Mouse (Mus musculus) kidney, embryonic 14.5 days (tissue): Measurements from ENCODE around the gene Heatr9. TPM values are rescaled to one million over a fixed set of nuclear protein-coding genes. Genes with fewer than 3 reads are reported as not detected.

Experiments used
- ATAC-seq: fragments of 200-750 bp; cut with Nextera tagmentation; 2 replicates; pipeline ENCODE4 v1.8.0; 2017; ENCODE audit warnings: moderate number of reproducible peaks, mild to moderate bottlenecking, moderate TSS enrichment, moderate library complexity; ENCODE audit not compliant: low FRiP score, low TSS enrichment
- H3K27ac ChIP-seq: fragments of 300-500 bp; sonication (generic); 2 replicates; pipeline ENCODE4 v1.5.1; 2014; ENCODE audit warnings: low read depth, mild to moderate bottlenecking, low read length, moderate library complexity, mixed read lengths
- H3K27me3 ChIP-seq: fragments of 300-500 bp; sonication (generic); 2 replicates; pipeline ENCODE4 v1.6.1; 2014; ENCODE audit warnings: mild to moderate bottlenecking, low read length; ENCODE audit not compliant: control insufficient read depth, insufficient read depth
- H3K36me3 ChIP-seq: fragments of 300-500 bp; sonication (generic); 2 replicates; pipeline ENCODE4 v1.6.1; 2014; ENCODE audit warnings: low read length, mixed read lengths; ENCODE audit not compliant: control insufficient read depth, insufficient read depth
- H3K4me1 ChIP-seq: fragments of 300-500 bp; sonication (generic); 2 replicates; pipeline ENCODE4 v1.6.1; 2014; ENCODE audit warnings: low read length, mixed read lengths; ENCODE audit not compliant: control insufficient read depth, insufficient read depth
- H3K4me2 ChIP-seq: fragments of 300-500 bp; sonication (generic); replicated peaks from 2 replicates; pipeline ENCODE4 v1.6.1; 2014; ENCODE audit warnings: low read depth, mild to moderate bottlenecking, low read length
- H3K4me3 ChIP-seq: fragments of 300-500 bp; sonication (generic); 2 replicates; pipeline ENCODE4 v1.5.1; 2014; ENCODE audit warnings: mild to moderate bottlenecking, low read length
- H3K9ac ChIP-seq: fragments of 300-500 bp; sonication (generic); 2 replicates; pipeline ENCODE4 v1.6.1; 2014; ENCODE audit warnings: low read depth, mild to moderate bottlenecking, low read length, moderate library complexity
- H3K9me3 ChIP-seq: fragments of 300-500 bp; sonication (generic); 2 replicates; pipeline ENCODE4 v1.6.1; 2016; ENCODE audit warnings: low read length; ENCODE audit not compliant: control insufficient read depth
- WGBS: fragments of 180-500 bp; shearing (Covaris S2); extraction: QIAGEN DNeasy Blood & Tissue Kit; methylation state at CpG from one replicate; pipeline ENCODE4 v1.1.7; 2014; 5-methylcytosine and 5-hydroxymethylcytosine counted together
- polyA plus RNA-seq: library from polyadenylated mRNA; unstranded; fragments of >200 nt; fragmentation: Nextera tagmentation; extraction: Ambion mirVana; gene quantifications from 2 replicates; pipeline ENCODE4 v1.2.1, GENCODE M21; 2014

The Heatr9 gene
- polyA plus RNA-seq = not detected in 2 replicates

DNA sequence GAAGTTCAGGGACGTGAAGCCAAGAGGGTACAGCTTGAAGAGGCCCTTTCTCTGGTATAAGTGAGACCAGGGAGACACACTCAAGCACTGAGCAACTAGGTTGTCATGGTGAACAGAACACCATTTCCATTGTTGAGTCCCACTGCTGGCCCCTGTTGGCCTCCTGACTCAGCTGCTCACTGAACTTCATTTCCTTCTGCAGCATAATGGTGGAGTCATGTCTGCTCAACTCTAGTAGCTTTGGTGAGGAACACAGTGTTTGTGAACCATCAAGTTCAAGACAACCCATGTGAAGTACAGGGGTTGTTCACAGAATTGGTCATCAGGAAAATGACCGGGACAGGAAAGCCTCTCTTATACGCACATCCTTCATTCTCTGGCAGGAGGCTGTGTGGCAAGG lies at the start of gene Heatr9:
Heatr9 (minus strand) TSS at position 101 of the 400 bp plus-strand sequence.
- 93% methylated on average over 3 of the region's 3 CpGs for WGBS
- Histone ChIP-seq H3K9me3 (no peaks in the 10 kb centered on the region), H3K27ac (no peak within 1 kb of the TSS), H3K4me1 (no peaks in the 10 kb centered on the region), H3K4me2 (no peak within 1 kb of the TSS), H3K36me3 (no peaks in the 10 kb centered on the region), H3K4me3 (no peak within 1 kb of the TSS), H3K9ac (no peak within 1 kb of the TSS), H3K27me3 (no peaks in the 10 kb centered on the region)
- ATAC-seq = no peak

DNA sequence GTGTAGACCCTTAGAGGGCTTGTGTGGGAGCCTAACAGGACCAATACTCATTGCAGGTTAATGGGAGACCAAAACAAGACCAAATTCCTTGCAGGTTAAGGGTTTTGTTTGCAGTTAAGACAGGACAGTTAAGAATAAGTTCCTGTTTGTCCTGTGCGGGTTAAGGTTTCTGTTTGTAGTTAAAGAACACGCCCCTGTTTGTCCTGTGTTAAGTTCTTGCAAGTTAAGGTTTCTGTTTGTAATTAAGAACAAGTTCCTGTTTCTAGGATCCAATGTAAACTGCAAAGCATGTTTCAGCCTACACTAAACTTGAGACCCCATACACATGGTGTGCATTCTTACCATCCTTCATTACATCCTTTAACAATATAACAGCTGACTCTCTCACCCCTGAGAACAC lies 48.2 kb upstream of the Heatr9 start:
- ATAC-seq = no peak
- Histone ChIP-seq H3K4me3 (no peak overlapping the region), H3K9me3 (no peaks in the 10 kb centered on the region), H3K9ac (no peak overlapping the region), H3K27me3 (no peaks in the 10 kb centered on the region), H3K4me2 (no peak overlapping the region), H3K36me3 (no peaks in the 10 kb centered on the region), H3K27ac (no peak overlapping the region), H3K4me1 (no peaks in the 10 kb centered on the region)
- 78% methylated on average over 2 of the region's 2 CpGs for WGBS

DNA sequence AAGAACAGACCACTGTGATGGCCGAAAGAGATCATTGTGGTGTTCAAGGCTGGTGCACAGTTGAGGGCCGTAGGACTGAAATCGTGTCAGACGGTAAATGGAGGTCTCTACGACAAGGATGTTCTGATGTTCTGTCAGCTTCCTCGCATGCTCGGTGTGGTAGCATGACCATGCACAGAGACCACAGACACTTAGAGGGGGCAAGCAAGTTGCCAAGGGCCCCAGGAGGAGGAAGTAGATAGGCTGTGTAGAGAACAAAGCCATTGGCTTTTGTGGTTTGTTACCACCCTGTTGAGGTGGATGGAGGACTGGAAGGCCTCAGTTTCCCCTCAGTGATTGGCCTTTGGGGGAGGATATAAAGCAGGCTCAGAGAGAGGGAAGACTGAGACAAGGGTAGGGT lies 47.3 kb upstream of the Heatr9 start:
- 97% methylated on average over 7 of the region's 7 CpGs for WGBS
- no peak overlapping the region for H3K4me2 ChIP-seq

DNA sequence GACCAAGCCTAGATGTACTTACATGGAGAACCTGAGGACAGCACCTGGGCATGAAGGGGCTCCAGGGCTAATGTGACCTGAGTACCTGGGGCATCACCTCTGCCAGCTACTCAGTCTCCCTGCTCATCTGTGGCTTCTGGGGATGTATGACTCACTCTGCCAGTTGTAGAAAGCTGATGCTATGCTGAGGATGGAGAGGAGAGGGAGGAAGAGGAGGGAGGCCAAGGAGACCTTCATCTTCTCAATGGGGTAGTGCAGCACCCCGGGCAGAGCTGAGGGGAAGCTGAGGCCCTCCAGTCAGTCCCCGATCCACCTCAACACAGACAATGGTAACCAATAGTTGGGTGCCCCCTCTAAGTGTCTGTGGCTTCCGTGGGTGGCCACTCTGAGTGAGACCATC lies 46.8 kb upstream of the Heatr9 start:
- no peaks in the 10 kb centered on the region for H3K9me3 ChIP-seq
- WGBS = 84% methylated on average over 3 of the region's 3 CpGs
- no peaks in the 10 kb centered on the region for H3K27me3 ChIP-seq
- no peak overlapping the region for H3K4me3 ChIP-seq
- no peak for ATAC-seq
- no peaks in the 10 kb centered on the region for H3K36me3 ChIP-seq
- no peaks in the 10 kb centered on the region for H3K4me1 ChIP-seq
- H3K4me2 ChIP-seq = no peak overlapping the region
- no peak overlapping the region for H3K27ac ChIP-seq
- H3K9ac ChIP-seq = no peak overlapping the region

More for the DNA sequence above, 47.3 kb upstream of the Heatr9 start:
- Histone ChIP-seq H3K9me3 (no peaks in the 10 kb centered on the region), H3K4me3 (no peak overlapping the region), H3K4me1 (no peaks in the 10 kb centered on the region), H3K36me3 (no peaks in the 10 kb centered on the region), H3K27me3 (no peaks in the 10 kb centered on the region), H3K27ac (no peak overlapping the region), H3K9ac (no peak overlapping the region)
- ATAC-seq = no peak

DNA sequence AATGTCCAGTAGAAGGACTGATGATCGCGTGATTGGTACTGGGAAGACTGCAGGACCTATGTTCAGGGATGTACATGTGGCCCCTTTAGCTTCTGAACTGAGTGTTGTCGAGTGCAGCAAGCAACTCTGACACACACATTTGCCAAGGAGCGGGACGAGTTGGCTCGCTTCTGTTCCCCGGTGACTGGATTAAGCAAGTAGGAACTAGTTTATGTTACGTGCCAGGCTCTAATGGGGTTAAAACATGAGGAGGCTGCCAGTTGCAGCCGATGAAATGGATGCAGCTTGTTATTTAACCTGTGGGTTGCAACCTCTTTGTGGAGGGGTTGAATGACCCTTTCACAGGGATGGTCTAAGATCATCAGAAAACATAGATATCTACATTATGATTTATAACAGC lies 46.1 kb upstream of the Heatr9 start:
- no peak overlapping the region for H3K4me3 ChIP-seq
- H3K36me3 ChIP-seq = no peaks in the 10 kb centered on the region
- H3K27ac ChIP-seq = no peak overlapping the region
- ATAC-seq = no peak
- 88% methylated on average over 9 of the region's 9 CpGs for WGBS
- no peaks in the 10 kb centered on the region for H3K27me3 ChIP-seq
- no peaks in the 10 kb centered on the region for H3K4me1 ChIP-seq
- H3K9ac ChIP-seq = no peak overlapping the region
- H3K4me2 ChIP-seq = no peak overlapping the region
- no peaks in the 10 kb centered on the region for H3K9me3 ChIP-seq

DNA sequence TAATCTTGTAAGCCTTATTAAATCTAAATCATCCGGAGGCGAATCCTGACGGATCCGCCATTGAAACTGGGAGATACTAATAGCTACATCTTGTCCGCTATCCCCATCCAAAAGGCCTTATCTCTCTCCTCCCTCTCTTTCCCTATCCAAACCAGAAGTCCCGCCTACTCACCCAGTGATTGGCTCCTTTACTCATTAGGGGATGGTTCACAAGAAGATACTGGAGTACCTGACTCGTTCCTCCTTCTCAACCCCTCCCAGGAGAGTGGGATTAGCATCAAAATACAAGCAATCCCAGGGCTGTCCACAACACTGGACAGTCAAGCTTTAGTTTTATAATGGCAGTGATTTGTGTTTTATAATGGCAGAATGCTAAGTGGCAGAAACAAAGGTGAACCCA lies 45.3 kb upstream of the Heatr9 start:
- Histone ChIP-seq H3K9ac (no peak overlapping the region), H3K36me3 (no peaks in the 10 kb centered on the region), H3K4me3 (no peak overlapping the region), H3K9me3 (no peaks in the 10 kb centered on the region), H3K27ac (no peak overlapping the region), H3K4me2 (no peak overlapping the region), H3K27me3 (no peaks in the 10 kb centered on the region), H3K4me1 (no peaks in the 10 kb centered on the region)
- no peak for ATAC-seq
- 79% methylated on average over 7 of the region's 7 CpGs for WGBS

DNA sequence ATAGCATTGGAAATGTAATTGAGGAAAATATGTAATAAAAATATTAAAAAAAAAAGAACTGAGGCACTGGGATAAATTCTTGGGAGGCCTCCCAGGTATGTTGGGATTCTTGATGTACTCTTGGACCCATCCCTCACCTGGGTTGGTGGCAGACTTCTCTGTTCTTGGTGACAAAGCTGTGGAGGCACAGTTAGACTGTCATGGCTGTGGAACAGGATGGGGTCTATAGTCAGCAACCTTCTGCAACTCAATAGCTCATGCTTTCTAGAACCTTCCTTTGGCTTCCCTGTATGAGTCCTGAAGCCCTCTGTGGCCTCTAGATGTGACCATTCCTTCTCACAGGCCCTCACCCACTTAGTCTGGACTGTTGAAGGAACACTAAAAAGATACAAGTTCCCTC lies 44.6 kb upstream of the Heatr9 start:
- Histone ChIP-seq H3K9me3 (no peaks in the 10 kb centered on the region), H3K36me3 (no peaks in the 10 kb centered on the region), H3K9ac (no peak overlapping the region), H3K4me2 (no peak overlapping the region), H3K27ac (no peak overlapping the region), H3K4me3 (no peak overlapping the region), H3K27me3 (no peaks in the 10 kb centered on the region), H3K4me1 (no peaks in the 10 kb centered on the region)
- no peak for ATAC-seq

DNA sequence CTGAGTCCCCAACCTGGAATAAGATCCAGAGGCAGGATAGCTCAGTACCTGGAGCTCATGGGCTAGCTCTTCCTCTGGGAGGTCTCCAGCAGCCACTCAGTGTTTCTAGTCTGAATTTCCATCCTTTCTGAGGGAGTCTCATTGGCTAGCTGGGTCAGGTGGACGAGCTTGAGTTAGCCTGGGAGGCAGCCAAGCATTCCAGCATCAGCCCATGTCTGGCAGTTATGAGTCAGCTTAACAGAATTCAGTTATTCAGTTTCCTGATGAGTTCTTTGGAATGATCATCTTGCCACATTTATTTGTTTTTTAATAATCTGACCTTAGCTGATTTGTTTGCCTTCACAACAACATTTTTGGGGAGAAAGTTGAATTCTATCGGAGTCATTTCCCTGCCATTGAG lies 41.8 kb upstream of the Heatr9 start:
- no peak overlapping the region for H3K9ac ChIP-seq
- no peaks in the 10 kb centered on the region for H3K9me3 ChIP-seq
- no peaks in the 10 kb centered on the region for H3K36me3 ChIP-seq
- no peak for ATAC-seq
- no peak overlapping the region for H3K4me3 ChIP-seq
- WGBS = 61% methylated on average over 2 of the region's 2 CpGs
- H3K27me3 ChIP-seq = no peaks in the 10 kb centered on the region
- H3K4me1 ChIP-seq = no peaks in the 10 kb centered on the region
- H3K4me2 ChIP-seq = no peak overlapping the region
- no peak overlapping the region for H3K27ac ChIP-seq

DNA sequence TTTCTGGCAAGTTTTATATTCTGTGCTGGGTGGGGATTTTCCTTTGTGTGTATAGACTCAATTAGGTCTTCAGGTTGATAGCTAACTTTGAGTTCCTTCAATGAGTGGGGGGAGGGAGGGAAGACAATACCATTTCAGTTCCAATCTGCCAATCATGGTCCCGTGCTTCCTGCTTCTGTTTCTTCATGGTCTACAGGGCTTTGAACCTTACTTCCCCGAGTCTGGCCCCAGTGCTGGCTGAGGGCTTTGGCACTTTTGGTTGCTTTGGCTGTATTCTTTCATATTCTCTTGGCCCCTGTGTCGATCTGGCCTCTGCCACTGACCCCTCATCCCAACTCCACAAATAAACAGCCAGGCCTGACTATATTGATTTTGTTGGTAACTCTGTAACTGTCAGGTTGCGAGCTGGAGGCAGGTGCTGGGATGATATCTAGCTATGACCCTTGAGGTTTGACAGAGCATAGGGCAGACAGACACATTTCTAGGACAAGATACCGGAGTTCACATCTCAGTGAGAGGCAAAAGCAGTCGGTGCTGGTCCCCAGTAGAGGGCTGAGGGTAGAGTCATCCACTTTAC lies 40.4 kb upstream of the Heatr9 start:
- H3K4me2 ChIP-seq = no peak overlapping the region
- no peak overlapping the region for H3K4me3 ChIP-seq
- no peaks in the 10 kb centered on the region for H3K4me1 ChIP-seq
- H3K36me3 ChIP-seq = no peaks in the 10 kb centered on the region
- no peaks in the 10 kb centered on the region for H3K27me3 ChIP-seq
- WGBS = 66% methylated on average over 6 of the region's 6 CpGs
- ATAC-seq = no peak
- no peak overlapping the region for H3K9ac ChIP-seq
- no peaks in the 10 kb centered on the region for H3K9me3 ChIP-seq
- H3K27ac ChIP-seq = no peak overlapping the region
